Mouse (Mus musculus) embryonic facial prominence, embryonic 15.5 days (tissue): ENCODE measurements around the gene Hmga1b. TPM values are rescaled to one million over a fixed set of nuclear protein-coding genes. Genes with fewer than 3 reads are reported as not detected.
"Not testable (repeated sequence)": the region's sequence is repeated elsewhere in the genome, so short reads cannot be mapped to it uniquely, and the experiment has no call there.

Experiments used
- ATAC-seq: fragments of 200-750 bp; cut with Nextera tagmentation; 2 replicates; pipeline ENCODE4 v1.8.0; 2017; ENCODE audit warnings: low read depth, moderate TSS enrichment; ENCODE audit not compliant: insufficient number of reproducible peaks, low FRiP score, low TSS enrichment
- H3K27ac ChIP-seq: fragments of 300-500 bp; sonication (generic); replicated peaks from 2 replicates; pipeline ENCODE4 v1.5.1; 2015; ENCODE audit warnings: mild to moderate bottlenecking, inconsistent platforms
- H3K27me3 ChIP-seq: fragments of 300-500 bp; sonication (generic); 2 replicates; pipeline ENCODE4 v1.6.1; 2015; ENCODE audit warnings: inconsistent platforms
- H3K36me3 ChIP-seq: fragments of 300-500 bp; sonication (generic); 2 replicates; pipeline ENCODE4 v1.6.1; 2015; ENCODE audit warnings: mild to moderate bottlenecking, inconsistent platforms
- H3K4me1 ChIP-seq: fragments of 300-500 bp; sonication (generic); 2 replicates; pipeline ENCODE4 v1.6.1; 2015; ENCODE audit warnings: inconsistent platforms
- H3K4me2 ChIP-seq: fragments of 300-500 bp; sonication (generic); replicated peaks from 2 replicates; pipeline ENCODE4 v1.6.1; 2015; ENCODE audit warnings: mild to moderate bottlenecking, inconsistent platforms
- H3K4me3 ChIP-seq: fragments of 300-500 bp; sonication (generic); replicated peaks from 2 replicates; pipeline ENCODE4 v1.5.1; 2015; ENCODE audit warnings: mild to moderate bottlenecking, inconsistent platforms
- H3K9ac ChIP-seq: fragments of 300-500 bp; sonication (generic); 2 replicates; pipeline ENCODE4 v1.6.1; 2015; ENCODE audit warnings: inconsistent platforms
- H3K9me3 ChIP-seq: fragments of 300-500 bp; sonication (generic); replicated peaks from 2 replicates; pipeline ENCODE4 v1.6.1; 2016; ENCODE audit warnings: inconsistent platforms
- WGBS: fragments of 180-500 bp; shearing (Covaris S2); methylation state at CpG from one replicate; pipeline ENCODE4 v1.1.7; 2015; 5-methylcytosine and 5-hydroxymethylcytosine counted together
- polyA plus RNA-seq: library from polyadenylated mRNA; unstranded; fragments of >200 nt; fragmentation: Nextera tagmentation; extraction: Ambion mirVana; gene quantifications from 2 replicates; pipeline ENCODE4 v1.2.1, GENCODE M21; 2015

Gene Hmga1b
- polyA plus RNA-seq, 1 experiment from 2014 or later: 3.8 TPM

- H3K36me3 ChIP-seq: no peaks in the 10 kb centered on the region
- no peak overlapping the region for H3K27ac ChIP-seq
- H3K4me2 ChIP-seq: no peak overlapping the region
- no peak overlapping the region for H3K4me3 ChIP-seq
- WGBS: 74% methylated on average over 6 of the region's 6 CpGs
- H3K27me3 ChIP-seq: no peaks in the 10 kb centered on the region
- H3K9me3 ChIP-seq: no peaks in the 10 kb centered on the region
- peaks cover 16% of the 10 kb centered on the region for H3K4me1 ChIP-seq
- no peak for ATAC-seq
- no peak overlapping the region for H3K9ac ChIP-seq
Measured at GRCm38 (mm10) chr11:120736424-120736823, 26.2 kb upstream of the Hmga1b start.

DNA sequence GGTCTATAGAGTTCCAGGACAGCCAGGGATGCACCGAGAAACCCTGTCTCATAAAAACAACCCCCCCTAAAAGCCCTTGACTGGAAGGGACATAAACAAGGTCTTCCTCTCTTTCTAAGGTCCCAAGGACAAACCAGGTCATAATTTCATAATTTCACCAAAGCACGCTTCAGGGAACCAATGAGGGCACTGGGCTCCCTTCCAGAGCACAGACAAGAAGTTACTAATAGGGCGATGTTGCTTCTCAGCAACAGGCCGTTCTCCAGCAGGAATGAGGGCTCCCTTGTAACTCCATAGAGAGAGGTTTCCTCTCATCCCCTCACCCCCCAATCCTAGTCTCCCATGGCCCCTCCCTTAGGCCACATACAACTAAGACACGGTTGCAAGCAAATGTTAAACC is 21.6 kb upstream of the Hmga1b start:
- WGBS: 93% methylated on average over 5 of the region's 5 CpGs
- no peaks in the 10 kb centered on the region for H3K9me3 ChIP-seq
- no peak overlapping the region for H3K4me3 ChIP-seq
- no peak overlapping the region for H3K27ac ChIP-seq
- H3K4me1 ChIP-seq: no peaks in the 10 kb centered on the region
- no peaks in the 10 kb centered on the region for H3K36me3 ChIP-seq
- H3K9ac ChIP-seq: no peak overlapping the region
- no peak overlapping the region for H3K4me2 ChIP-seq
- ATAC-seq: no peak
- no peaks in the 10 kb centered on the region for H3K27me3 ChIP-seq

GRCm38 (mm10) chr11:120744121-120744701 is 18.4 kb upstream of the Hmga1b start:
- H3K27me3 ChIP-seq: no peaks in the 10 kb centered on the region
- no peak overlapping the region for H3K4me3 ChIP-seq
- no peaks in the 10 kb centered on the region for H3K36me3 ChIP-seq
- no peak overlapping the region for H3K4me2 ChIP-seq
- no peak overlapping the region for H3K27ac ChIP-seq
- no peaks in the 10 kb centered on the region for H3K4me1 ChIP-seq
- WGBS: 63% methylated on average over 7 of the region's 7 CpGs
- no peaks in the 10 kb centered on the region for H3K9me3 ChIP-seq
- ATAC-seq: no peak
- no peak overlapping the region for H3K9ac ChIP-seq

GRCm38 (mm10) chr11:120747974-120748373 is 14.6 kb upstream of the Hmga1b start:
- Histone ChIP-seq H3K9ac (no peak overlapping the region), H3K27ac (no peak overlapping the region), H3K36me3 (no peaks in the 10 kb centered on the region), H3K4me2 (no peak overlapping the region), H3K27me3 (no peaks in the 10 kb centered on the region), H3K9me3 (no peaks in the 10 kb centered on the region), H3K4me3 (no peak overlapping the region), H3K4me1 (no peaks in the 10 kb centered on the region)
- no peak for ATAC-seq
- 75% methylated on average over 4 of the region's 4 CpGs for WGBS

DNA sequence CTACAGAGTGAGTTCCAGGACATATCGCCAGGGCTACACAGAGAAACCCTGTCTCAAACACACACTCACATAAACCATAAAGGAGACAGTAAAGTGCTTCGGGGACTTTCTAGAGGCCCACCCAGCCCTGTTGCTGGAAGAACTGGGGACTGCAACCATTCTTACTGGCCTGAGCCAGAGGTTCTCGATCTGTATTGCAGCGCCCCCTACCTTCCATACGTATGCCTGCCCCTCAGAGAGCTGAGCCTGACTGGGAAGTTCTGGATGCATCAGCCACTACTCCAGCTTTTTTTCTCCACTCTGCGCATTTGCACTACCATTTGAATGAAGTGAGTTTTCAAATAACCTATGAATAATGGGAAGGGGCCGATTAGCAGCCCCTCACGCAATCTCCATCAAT is 13.2 kb upstream of the Hmga1b start:
- no peak overlapping the region for H3K4me2 ChIP-seq
- no peaks in the 10 kb centered on the region for H3K9me3 ChIP-seq
- no peaks in the 10 kb centered on the region for H3K27me3 ChIP-seq
- no peak overlapping the region for H3K9ac ChIP-seq
- no peak overlapping the region for H3K27ac ChIP-seq
- no peak for ATAC-seq
- H3K4me1 ChIP-seq: no peaks in the 10 kb centered on the region
- no peak overlapping the region for H3K4me3 ChIP-seq
- H3K36me3 ChIP-seq: no peaks in the 10 kb centered on the region
- WGBS: 65% methylated on average over 8 of the region's 8 CpGs

DNA sequence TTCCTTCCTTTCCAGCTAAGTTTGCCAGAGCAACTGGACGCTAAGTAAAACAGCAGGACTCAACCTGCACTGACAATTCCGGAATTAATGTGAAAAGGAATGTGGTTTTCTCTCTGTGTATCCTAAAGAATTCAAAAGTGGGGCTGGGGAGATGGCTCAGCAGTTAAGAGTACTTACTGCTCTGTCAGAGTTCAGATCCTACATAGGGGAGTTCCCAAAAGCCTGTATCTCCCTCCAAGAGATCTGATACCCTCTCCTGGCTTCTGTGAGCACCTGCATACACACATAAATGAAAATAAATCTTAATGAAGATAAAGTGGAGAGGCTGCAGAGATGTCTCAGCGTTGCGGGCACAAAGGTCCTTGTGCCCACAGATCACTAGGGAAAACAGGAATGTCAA is 11.0 kb upstream of the Hmga1b start:
- Histone ChIP-seq H3K27ac (no peak overlapping the region), H3K4me2 (no peak overlapping the region), H3K27me3 (no peaks in the 10 kb centered on the region), H3K4me3 (no peak overlapping the region), H3K36me3 (no peaks in the 10 kb centered on the region), H3K4me1 (no peaks in the 10 kb centered on the region), H3K9ac (no peak overlapping the region), H3K9me3 (no peaks in the 10 kb centered on the region)
- no peak for ATAC-seq
- 58% methylated on average over 4 of the region's 4 CpGs for WGBS

DNA sequence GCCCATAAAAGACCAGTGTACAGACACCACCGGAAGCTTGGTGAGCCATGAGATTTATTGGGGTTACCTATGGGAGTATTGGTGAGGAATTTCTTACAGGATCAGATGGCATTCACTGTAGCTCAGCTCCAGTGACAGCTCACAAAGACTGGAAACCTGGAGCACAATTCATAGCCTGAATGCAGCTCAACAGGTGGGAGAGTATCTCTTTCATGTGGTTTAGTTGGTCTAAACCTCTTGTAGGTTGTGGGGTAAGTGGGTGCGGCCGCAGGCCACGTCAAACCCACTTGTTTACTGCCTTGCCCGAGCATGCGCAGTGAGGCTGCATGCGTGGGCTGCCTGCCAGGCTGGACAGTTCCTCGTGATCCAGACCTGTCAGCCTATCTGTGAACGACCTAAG is 2.4 kb upstream of the Hmga1b start:
- 0 out of 2 replicates have a peak, but pooled peaks cover 3% of the 10 kb centered on the region for H3K27me3 ChIP-seq
- 75% methylated on average over 9 of the region's 9 CpGs for WGBS
- peaks cover 5% of the 10 kb centered on the region; the same call in 1 of the 2 replicates for H3K9me3 ChIP-seq
- H3K27ac ChIP-seq: no peak overlapping the region
- H3K9ac ChIP-seq: no peak overlapping the region
- H3K36me3 ChIP-seq: no peaks in the 10 kb centered on the region
- peaks cover 6% of the 10 kb centered on the region for H3K4me1 ChIP-seq
- H3K4me2 ChIP-seq: no peak overlapping the region
- ATAC-seq: no peak
- no peak overlapping the region for H3K4me3 ChIP-seq

DNA sequence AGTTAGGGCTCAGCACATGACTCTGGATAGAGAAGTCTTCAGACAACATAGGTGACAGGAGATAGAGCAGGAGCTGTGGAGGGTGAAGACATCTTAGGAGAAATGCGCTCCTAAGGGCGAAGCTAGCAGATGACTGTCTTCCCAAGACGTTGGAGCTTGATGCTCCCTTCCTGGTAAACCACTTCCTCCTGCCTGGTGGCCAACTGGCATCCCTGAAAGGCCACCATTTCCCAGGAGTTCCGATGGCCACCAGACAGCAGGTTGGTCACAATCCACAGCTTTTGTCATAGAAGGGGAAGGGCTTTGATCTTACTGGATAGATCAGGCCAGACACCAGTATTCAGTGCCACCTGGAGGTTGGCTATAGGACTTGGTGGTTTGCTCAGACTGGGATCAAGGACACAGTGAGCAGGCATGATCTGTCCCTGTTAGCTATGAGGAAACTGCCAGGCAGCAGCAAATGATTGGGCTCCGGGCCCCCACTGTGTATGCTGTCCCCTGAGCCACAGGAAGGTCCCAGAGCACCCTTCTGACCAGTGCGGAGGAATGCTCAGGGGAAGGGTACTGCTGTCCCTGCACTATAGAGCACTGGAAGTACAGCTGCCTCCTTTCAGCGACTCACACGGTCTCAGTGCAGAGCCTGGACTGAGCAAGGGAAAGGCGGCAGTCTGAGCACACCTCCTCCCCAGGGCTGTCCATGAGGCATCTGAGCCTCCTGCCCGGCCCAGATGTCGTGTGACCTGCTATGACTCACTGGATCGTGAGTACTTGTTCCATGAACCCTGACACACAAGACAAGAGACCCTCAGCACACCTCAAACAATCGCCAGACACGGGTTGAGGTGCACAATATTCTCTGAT is 553 bp upstream of the Hmga1b start:
- H3K4me3 ChIP-seq: no peak overlapping the region
- H3K9me3 ChIP-seq: peaks cover 5% of the 10 kb centered on the region; the same call in 1 of the 2 replicates
- no peak overlapping the region for H3K27ac ChIP-seq
- H3K4me1 ChIP-seq: peaks cover 6% of the 10 kb centered on the region
- H3K27me3 ChIP-seq: 0 out of 2 replicates have a peak, but pooled peaks cover 3% of the 10 kb centered on the region
- no peak for ATAC-seq
- no peaks in the 10 kb centered on the region for H3K36me3 ChIP-seq
- H3K4me2 ChIP-seq: 0 out of 2 replicates have a peak overlapping the region, but pooled peaks have one; percentile 8
- WGBS: 67% methylated on average over 14 of the region's 14 CpGs
- H3K9ac ChIP-seq: no peak overlapping the region

DNA sequence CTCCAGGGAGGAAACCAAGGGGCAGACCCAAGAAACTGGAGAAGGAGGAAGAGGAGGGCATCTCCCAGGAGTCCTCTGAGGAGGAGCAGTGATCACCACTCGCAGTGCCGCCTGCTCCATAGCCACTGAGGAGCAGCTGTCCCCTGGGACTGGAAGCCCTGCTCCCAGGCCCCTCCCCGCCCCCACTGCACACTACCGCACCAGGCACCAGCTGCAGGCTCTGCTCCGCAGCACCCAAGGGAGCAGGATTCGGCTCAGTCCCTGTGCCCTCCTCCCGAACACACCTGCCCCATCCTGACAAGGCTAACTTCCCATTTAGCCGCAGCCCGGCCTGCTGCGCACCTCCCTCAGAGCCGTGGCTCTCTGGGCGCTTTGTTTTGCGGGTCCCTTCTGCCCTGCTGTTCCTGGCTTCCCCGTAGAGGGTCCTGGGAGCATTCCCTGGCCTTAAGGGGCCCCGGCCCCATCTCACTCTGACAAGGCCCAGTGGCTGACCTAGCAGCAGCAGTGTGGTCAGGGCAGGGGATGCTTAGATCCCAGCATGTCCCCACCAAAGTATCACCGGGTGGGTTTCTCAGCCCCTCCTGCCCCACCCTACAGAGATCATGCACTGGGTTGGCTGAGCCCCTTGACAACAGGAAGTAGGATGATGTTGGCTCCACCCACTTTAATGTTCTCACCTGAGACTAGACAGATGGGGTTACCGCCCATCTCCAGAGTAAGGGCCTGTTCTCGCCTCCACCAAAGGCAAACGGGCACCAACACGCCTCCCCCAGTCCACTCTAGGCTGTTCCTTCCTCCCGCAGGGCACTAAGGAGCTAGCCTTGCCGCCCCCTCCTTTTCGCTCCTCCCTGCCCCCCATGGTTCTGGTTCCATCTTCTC is 766 bp downstream of the Hmga1b start:
- not testable (repeated sequence) for H3K4me3 ChIP-seq, H3K27me3 ChIP-seq, H3K4me1 ChIP-seq, H3K27ac ChIP-seq, H3K36me3 ChIP-seq, H3K9ac ChIP-seq, H3K9me3 ChIP-seq
- WGBS: 2% methylated on average over 10 of the region's 23 CpGs
- ATAC-seq: peak; percentile 52
- peak overlapping the region; percentile 8; the same call in 1 of the 2 replicates for H3K4me2 ChIP-seq

GRCm38 (mm10) chr11:120767023-120767422 is 4.4 kb downstream of the Hmga1b start:
- H3K9me3 ChIP-seq, H3K36me3 ChIP-seq, H3K27ac ChIP-seq, H3K27me3 ChIP-seq, H3K4me2 ChIP-seq, H3K4me3 ChIP-seq, ATAC-seq, H3K9ac ChIP-seq, H3K4me1 ChIP-seq: not testable (repeated sequence)
- 65% methylated on average over 3 of the region's 7 CpGs for WGBS

DNA sequence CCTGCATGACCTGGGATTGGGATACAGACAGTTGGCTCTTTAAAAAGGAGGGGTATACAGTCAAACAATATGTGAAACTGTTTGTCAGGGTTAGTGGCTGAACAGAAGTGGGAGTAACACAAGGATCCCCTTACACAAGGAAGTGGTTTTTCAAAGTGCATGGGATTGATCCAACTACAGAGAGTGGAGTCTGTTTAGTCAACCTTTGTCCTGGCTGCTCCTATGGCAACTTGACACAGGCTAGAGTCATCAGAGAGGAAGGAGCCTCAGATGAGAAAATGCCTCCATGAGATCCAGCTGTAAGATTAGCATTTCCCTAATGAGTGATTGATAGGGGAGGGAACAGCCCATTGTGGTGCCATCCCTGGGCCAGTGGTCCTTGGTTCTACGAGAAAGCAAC is 5.6 kb downstream of the Hmga1b start:
- Histone ChIP-seq H3K9me3 (no peaks in the 10 kb centered on the region), H3K4me1 (no peaks in the 10 kb centered on the region), H3K9ac (no peak overlapping the region), H3K36me3 (no peaks in the 10 kb centered on the region), H3K4me2 (no peak overlapping the region), H3K4me3 (no peak overlapping the region), H3K27ac (no peak overlapping the region), H3K27me3 (no peaks in the 10 kb centered on the region)
- 67% methylated on average over 1 of the region's 1 CpGs for WGBS
- no peak for ATAC-seq
